Mouse (Mus musculus): ENCODE measurements at regions not wholly inside any gene's neighbourhood (a gene's known extent, or its start where the extent isn't known, plus 50 kb on each side); places are given as distances from the start of the nearest gene placed in this dataset.
A peak's percentile ranks its signal among the peaks of the same experiment; 100 is the strongest.

GRCm38 (mm10) chr14:36819826-36820225 lies 148.8 kb downstream of the Ccser2 start:
- WGBS = 83% methylated on average over 1 of the region's 1 CpGs
- no peak for ATAC-seq (ENCODE audit: insufficient read depth, low FRiP score, low read depth)

DNA sequence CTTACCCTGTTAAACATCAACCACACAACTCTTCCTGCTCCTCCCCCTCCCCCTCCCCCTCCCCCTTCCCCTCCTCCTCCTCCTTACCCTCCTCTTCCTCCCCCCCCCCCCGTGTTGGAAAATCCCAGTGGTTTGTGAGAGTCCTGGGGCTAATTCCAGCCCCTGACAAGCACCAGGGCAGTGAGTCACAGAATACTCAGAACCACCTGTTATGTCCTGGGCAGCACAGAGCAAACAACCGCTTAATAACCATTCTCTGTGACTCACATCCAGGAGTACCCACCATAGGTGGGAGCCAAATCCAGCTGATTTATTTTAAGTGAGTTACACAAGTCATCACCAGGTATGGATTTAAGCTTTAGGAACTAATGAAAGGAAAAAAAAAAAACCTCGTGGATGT lies 166.2 kb downstream of the Ccser2 start:
- H3K9me3 ChIP-seq = no peaks in the 10 kb centered on the region
- H3K4me2 ChIP-seq = no peak overlapping the region
- H3K4me1 ChIP-seq = no peaks in the 10 kb centered on the region
- no peaks in the 10 kb centered on the region for H3K36me3 ChIP-seq
- no peaks in the 10 kb centered on the region for H3K27me3 ChIP-seq (replicated peaks)
- WGBS = 68% methylated on average over 2 of the region's 3 CpGs
- no peak overlapping the region for H3K27ac ChIP-seq
- ATAC-seq (ENCODE audit: insufficient read depth, low FRiP score, low read depth) = no peak
- no peak overlapping the region for H3K9ac ChIP-seq
- H3K4me3 ChIP-seq (replicated peaks) = no peak overlapping the region

More at GRCm38 (mm10) chr14:36819826-36820225, 148.8 kb downstream of the Ccser2 start:
- Histone ChIP-seq H3K4me2 (no peak overlapping the region), H3K9me3 (no peaks in the 10 kb centered on the region), H3K36me3 (no peaks in the 10 kb centered on the region), H3K27ac (no peak overlapping the region), H3K4me3 (replicated peaks) (no peak overlapping the region), H3K4me1 (no peaks in the 10 kb centered on the region), H3K27me3 (replicated peaks) (no peaks in the 10 kb centered on the region), H3K9ac (no peak overlapping the region)

DNA sequence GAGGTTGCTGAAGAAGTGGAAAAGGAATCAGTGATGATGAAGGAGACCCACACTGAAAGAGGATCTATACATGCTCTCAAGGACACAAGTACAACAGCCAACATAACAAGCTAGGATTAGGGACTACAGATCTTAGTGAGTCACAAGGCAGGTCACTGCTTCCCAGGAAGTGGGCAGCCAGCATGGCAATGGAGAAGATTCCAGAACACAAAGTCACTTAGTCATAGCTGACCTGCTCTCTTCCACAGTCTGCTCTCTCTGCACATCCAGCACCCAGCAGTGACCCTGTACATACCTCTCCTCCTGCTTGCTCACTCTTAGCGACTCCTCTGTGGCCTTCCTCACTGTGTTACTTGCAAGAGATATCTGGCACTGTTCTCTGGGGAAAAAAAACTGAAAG lies 168.8 kb downstream of the Ccser2 start:
- H3K27me3 ChIP-seq (replicated peaks) = no peaks in the 10 kb centered on the region
- H3K4me2 ChIP-seq = no peak overlapping the region
- 71% methylated on average over 1 of the region's 1 CpGs for WGBS
- no peaks in the 10 kb centered on the region for H3K4me1 ChIP-seq
- no peak for ATAC-seq (ENCODE audit: insufficient read depth, low FRiP score, low read depth)
- H3K9ac ChIP-seq = no peak overlapping the region
- no peak overlapping the region for H3K27ac ChIP-seq
- no peak overlapping the region for H3K4me3 ChIP-seq (replicated peaks)
- no peaks in the 10 kb centered on the region for H3K36me3 ChIP-seq
- H3K9me3 ChIP-seq = no peaks in the 10 kb centered on the region

- WGBS = 77% methylated on average over 2 of the region's 2 CpGs
- H3K27ac ChIP-seq = no peak overlapping the region
Observed at GRCm38 (mm10) chr14:36781882-36782281, 186.7 kb downstream of the Ccser2 start.

DNA sequence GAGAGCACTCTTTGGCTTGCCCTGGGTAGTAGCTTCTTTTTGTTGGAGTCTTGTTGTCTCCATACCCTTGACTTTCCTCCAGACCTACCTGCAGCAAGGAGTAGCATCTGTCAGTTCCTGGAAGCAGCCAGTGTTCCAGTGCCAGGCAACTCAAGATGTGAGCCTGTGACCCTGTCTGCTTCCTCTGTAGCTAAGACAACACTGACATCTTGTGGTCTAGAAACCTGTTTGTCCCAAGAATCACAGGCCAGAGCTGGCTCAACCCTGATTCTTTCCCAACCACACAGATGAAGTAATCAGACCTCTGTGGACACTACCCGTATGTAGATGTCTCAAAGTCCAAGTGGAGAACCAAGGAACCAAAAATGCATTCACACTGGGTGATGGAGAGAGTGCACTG lies 189.6 kb downstream of the Ccser2 start:
- H3K4me2 ChIP-seq = no peak overlapping the region
- no peaks in the 10 kb centered on the region for H3K36me3 ChIP-seq
- H3K9me3 ChIP-seq = no peaks in the 10 kb centered on the region
- 41% methylated on average over 1 of the region's 1 CpGs for WGBS
- ATAC-seq (ENCODE audit: insufficient read depth, low FRiP score, low read depth) = no peak; the same call in 1 of the 2 replicates
- H3K4me3 ChIP-seq (replicated peaks) = no peak overlapping the region
- no peak overlapping the region for H3K9ac ChIP-seq
- no peak overlapping the region for H3K27ac ChIP-seq
- H3K4me1 ChIP-seq = 0 out of 2 replicates have a peak, but pooled peaks cover 2% of the 10 kb centered on the region
- no peaks in the 10 kb centered on the region for H3K27me3 ChIP-seq (replicated peaks)

More at GRCm38 (mm10) chr14:36781882-36782281, 186.7 kb downstream of the Ccser2 start:
- no peak for ATAC-seq (ENCODE audit: insufficient read depth, low FRiP score, low read depth)
- no peaks in the 10 kb centered on the region for H3K27me3 ChIP-seq (replicated peaks)
- H3K9ac ChIP-seq = no peak overlapping the region
- no peaks in the 10 kb centered on the region for H3K4me1 ChIP-seq
- no peaks in the 10 kb centered on the region for H3K36me3 ChIP-seq
- no peak overlapping the region for H3K4me3 ChIP-seq (replicated peaks)
- no peaks in the 10 kb centered on the region for H3K9me3 ChIP-seq
- no peak overlapping the region for H3K4me2 ChIP-seq

GRCm38 (mm10) chr14:36774349-36774748 lies 194.2 kb downstream of the Ccser2 start:
- Histone ChIP-seq H3K27me3 (replicated peaks) (no peaks in the 10 kb centered on the region), H3K4me1 (0 out of 2 replicates have a peak, but pooled peaks cover 2% of the 10 kb centered on the region), H3K4me2 (no peak overlapping the region), H3K9me3 (no peaks in the 10 kb centered on the region), H3K36me3 (no peaks in the 10 kb centered on the region), H3K4me3 (replicated peaks) (no peak overlapping the region), H3K27ac (no peak overlapping the region), H3K9ac (no peak overlapping the region)
- WGBS = 44% methylated on average over 3 of the region's 3 CpGs
- peak; percentile 60; the same call in 1 of the 2 replicates for ATAC-seq (ENCODE audit: insufficient read depth, low FRiP score, low read depth)

DNA sequence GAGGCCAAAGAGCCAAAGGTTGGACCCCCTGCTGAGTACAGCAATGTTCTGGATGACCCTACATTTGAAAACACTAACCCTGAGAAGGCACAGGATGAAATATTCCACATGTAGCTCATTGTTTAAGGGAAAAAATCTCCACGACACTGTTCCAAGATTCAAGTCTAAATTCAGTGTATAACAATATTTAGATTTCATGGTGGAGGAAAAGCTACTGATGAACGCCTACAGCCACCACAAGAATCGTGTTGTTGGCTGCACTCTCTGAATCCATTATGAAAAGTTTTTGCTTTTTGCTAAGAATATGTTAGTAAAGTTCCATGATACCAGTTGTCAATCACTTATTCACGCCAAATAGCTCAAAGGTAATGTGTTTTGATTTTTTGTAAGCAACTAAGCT lies 204.2 kb downstream of the Ccser2 start:
- Histone ChIP-seq H3K27ac (no peak overlapping the region), H3K4me1 (no peaks in the 10 kb centered on the region), H3K4me3 (replicated peaks) (no peak overlapping the region), H3K9ac (no peak overlapping the region), H3K27me3 (replicated peaks) (no peaks in the 10 kb centered on the region), H3K9me3 (no peaks in the 10 kb centered on the region), H3K4me2 (no peak overlapping the region), H3K36me3 (no peaks in the 10 kb centered on the region)
- WGBS = 68% methylated on average over 4 of the region's 4 CpGs
- ATAC-seq (ENCODE audit: insufficient read depth, low FRiP score, low read depth) = no peak

GRCm38 (mm10) chr14:36756056-36756455 lies 212.5 kb downstream of the Ccser2 start:
- ATAC-seq (ENCODE audit: insufficient read depth, low FRiP score, low read depth) = 0 out of 2 replicates have a peak, but pooled peaks have one; percentile 27

GRCm38 (mm10) chr14:36748130-36748883 lies 220.3 kb downstream of the Ccser2 start:
- no peak overlapping the region for H3K9ac ChIP-seq
- 83% methylated on average over 6 of the region's 6 CpGs for WGBS
- no peaks in the 10 kb centered on the region for H3K27me3 ChIP-seq (replicated peaks)
- no peak overlapping the region for H3K27ac ChIP-seq
- H3K9me3 ChIP-seq = no peaks in the 10 kb centered on the region
- no peaks in the 10 kb centered on the region for H3K4me1 ChIP-seq
- no peak overlapping the region for H3K4me3 ChIP-seq (replicated peaks)
- H3K36me3 ChIP-seq = no peaks in the 10 kb centered on the region
- ATAC-seq (ENCODE audit: insufficient read depth, low FRiP score, low read depth) = no peak
- H3K4me2 ChIP-seq = no peak overlapping the region

More at GRCm38 (mm10) chr14:36756056-36756455, 212.5 kb downstream of the Ccser2 start:
- 79% methylated on average over 6 of the region's 6 CpGs for WGBS
- Histone ChIP-seq H3K4me1 (no peaks in the 10 kb centered on the region), H3K4me2 (no peak overlapping the region), H3K27me3 (replicated peaks) (no peaks in the 10 kb centered on the region), H3K4me3 (replicated peaks) (no peak overlapping the region), H3K9me3 (no peaks in the 10 kb centered on the region), H3K36me3 (no peaks in the 10 kb centered on the region), H3K9ac (no peak overlapping the region), H3K27ac (no peak overlapping the region)

DNA sequence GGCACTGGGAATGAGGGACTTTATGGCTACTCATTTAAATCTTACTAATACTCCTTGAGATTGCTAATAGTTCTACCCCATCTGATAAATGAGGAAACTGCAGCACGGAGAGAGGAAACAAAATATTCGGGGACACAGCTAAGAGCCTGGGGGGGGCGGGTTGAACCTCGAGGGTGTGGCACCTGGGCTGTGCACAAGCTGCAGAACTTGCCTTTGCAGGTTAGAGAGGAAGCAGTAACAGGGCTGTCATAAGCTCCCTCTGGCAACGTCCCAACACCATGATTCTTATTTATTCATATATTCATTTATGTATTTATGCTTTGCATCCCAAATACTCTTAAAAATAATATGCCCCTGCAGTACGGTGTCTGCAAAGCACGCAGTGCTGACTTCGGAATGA lies 237.5 kb downstream of the Ccser2 start:
- no peak overlapping the region for H3K9ac ChIP-seq
- no peak overlapping the region for H3K4me2 ChIP-seq
- no peaks in the 10 kb centered on the region for H3K9me3 ChIP-seq
- WGBS = 60% methylated on average over 8 of the region's 8 CpGs
- no peaks in the 10 kb centered on the region for H3K36me3 ChIP-seq
- no peaks in the 10 kb centered on the region for H3K27me3 ChIP-seq (replicated peaks)
- H3K4me1 ChIP-seq = no peaks in the 10 kb centered on the region
- ATAC-seq (ENCODE audit: insufficient read depth, low FRiP score, low read depth) = no peak
- H3K27ac ChIP-seq = no peak overlapping the region
- H3K4me3 ChIP-seq (replicated peaks) = no peak overlapping the region

DNA sequence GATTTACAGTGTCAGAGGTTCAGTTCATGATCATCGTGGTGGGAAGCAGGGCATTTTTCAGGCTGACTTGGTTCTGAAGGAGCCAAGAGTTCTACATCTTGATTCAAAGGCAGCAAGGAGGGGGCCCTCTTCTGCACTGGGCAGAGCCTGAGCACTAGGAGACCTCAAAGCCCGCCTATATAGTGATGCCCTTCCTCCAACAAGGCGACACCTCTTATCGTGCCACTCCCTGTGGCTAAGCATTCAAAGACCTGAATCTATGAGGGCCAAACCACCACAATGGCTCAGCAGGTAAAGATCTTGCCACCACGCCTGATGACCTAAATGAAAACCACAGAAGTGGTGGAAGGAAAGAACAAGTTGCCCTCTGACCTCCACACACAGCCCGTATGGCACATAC lies 242.5 kb downstream of the Ccser2 start:
- H3K36me3 ChIP-seq = no peaks in the 10 kb centered on the region
- peak; percentile 53 for ATAC-seq (ENCODE audit: insufficient read depth, low FRiP score, low read depth)
- WGBS = 61% methylated on average over 6 of the region's 6 CpGs
- no peak overlapping the region for H3K9ac ChIP-seq
- no peaks in the 10 kb centered on the region for H3K27me3 ChIP-seq (replicated peaks)
- no peaks in the 10 kb centered on the region for H3K4me1 ChIP-seq
- H3K27ac ChIP-seq = no peak overlapping the region
- no peak overlapping the region for H3K4me2 ChIP-seq
- H3K4me3 ChIP-seq (replicated peaks) = no peak overlapping the region
- no peaks in the 10 kb centered on the region for H3K9me3 ChIP-seq

DNA sequence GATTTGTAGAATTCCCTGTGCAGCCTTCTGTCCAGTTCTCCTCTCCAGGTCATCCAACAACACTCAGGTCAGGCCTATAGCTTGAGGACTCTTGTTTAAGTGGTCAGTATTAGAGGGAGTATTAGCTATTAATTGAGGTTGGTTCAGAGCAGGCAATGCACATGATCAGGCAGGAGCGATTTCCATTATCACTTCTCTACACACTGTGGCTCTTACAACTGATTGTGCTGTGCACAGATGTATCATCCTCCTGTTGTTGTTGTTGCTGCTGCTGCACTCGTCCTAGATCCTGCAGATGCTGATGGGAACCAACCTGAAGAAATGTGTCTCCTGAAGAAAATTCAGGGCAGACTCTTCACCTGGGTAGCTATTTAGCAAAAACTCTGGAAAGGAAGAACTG lies 252.9 kb downstream of the Ccser2 start:
- Histone ChIP-seq H3K9me3 (no peaks in the 10 kb centered on the region), H3K36me3 (no peaks in the 10 kb centered on the region), H3K27ac (no peak overlapping the region), H3K4me3 (replicated peaks) (no peak overlapping the region), H3K9ac (no peak overlapping the region), H3K4me1 (no peaks in the 10 kb centered on the region), H3K27me3 (replicated peaks) (no peaks in the 10 kb centered on the region), H3K4me2 (no peak overlapping the region)
- no peak for ATAC-seq (ENCODE audit: insufficient read depth, low FRiP score, low read depth)
- WGBS = 81% methylated on average over 2 of the region's 2 CpGs

Data from stomach, embryonic 15.5 days (tissue).